Mouse (Mus musculus) WW6 (cell line): ENCODE measurements around the gene Cdca7.

Experiments
- DNase-seq: peaks from one replicate; pipeline ENCODE4 v3.0.0-alpha.2; 2013; ENCODE audit warnings: low read depth, low spot score

Cdca7 gene

DNA sequence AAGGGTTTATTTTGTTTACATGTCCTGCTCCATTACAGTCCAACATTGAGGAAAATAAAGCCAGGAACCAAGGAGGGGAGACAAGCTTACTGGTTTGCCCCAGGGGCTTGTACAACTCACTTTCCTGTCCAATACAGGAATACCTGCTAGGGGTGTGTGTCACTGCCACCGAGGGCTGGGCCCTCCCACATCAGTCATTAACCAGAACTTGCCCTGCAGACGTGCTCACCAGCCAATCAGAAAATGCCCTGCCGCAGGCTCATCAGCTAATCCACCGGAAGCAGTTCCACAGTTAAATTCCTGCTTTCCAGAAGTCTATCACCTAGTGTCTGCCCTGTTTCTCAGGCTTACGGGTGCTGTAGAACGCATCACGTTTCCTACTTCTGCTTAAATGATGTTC, 15.7 kb downstream of the Cdca7 start:
- DNase-seq, result no peak

DNA sequence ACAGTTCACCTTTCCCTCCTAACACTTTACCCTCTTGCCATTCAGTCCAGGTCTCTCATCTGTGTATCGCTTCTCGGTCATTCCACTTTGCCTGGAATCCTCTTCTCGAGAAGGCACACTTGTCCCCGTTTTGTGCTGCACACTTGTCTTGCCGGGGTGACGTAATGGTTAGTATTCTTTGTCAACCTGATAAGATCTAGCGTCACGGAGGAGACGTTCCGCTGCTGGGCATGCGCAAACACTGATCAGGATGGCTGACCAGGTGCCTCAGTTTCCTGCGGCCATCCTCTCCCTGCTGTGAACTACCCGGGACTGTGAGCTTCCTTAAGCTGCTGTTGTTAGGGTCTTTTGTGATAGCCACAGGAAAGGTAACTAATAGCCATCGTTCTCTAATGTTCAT, 17.1 kb downstream of the Cdca7 start:
- DNase-seq, result no peak

DNA sequence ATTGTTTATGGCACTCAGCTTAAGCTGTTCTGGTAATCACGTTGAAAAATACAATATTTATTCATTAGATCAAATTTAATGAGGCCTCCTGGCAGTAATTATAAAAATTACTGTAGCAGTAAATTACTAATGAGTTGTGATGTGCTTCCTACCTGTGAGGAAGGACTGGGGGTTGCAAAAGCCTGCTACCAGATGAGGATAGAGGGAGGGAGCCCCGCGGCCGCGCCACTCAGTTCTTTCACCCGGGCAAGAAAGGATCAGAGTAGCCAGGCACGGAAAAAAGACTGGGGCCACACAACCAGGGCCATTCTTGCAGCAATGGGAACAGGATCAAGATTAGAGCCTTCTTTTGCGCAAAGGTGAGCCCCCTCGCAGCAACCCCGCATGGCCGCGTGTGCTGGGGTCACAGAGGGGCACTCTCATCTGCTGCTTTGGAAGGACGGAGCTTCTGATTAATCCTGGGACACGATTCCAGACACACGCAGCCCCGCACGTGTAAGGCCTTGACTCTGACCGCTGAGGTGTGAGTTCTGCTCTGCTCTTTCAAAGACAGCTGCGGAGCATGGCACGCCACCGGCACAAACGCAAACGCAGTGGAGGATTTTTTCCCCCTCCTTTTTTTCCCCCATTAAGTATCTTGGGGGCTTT, 23.2 kb downstream of the Cdca7 start:
- DNase-seq, result no peak

DNA sequence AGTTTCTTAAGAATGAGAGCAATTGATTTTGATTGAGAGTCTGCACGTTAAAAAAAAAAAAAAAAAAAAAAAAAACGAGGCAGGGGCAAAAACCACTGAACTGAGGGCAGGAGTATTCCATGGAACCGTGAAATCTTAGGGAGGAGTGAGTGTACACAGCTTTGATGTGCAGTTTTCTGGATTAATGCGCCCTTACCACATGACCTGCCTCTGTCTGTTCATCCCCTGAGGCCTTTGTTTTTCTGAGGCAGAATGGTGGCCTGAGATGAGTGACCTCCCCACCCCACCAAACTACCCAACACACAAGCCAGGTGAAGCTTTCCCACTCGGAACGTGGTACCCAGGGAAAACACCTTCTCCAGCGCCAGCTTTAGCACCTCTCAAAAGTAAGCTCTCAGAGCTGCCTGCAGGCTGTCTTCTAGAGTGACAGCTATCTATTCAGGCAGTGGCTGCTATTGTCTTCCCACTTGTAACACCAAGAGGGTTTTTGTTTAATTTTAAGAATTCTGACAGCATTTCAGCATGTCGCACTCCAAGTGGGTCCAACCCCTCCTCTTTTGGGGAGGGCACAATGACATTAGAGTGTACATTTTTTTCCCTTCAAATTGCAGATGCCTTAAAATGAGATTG, 23.9 kb downstream of the Cdca7 start:
- DNase-seq, result no peak

DNA sequence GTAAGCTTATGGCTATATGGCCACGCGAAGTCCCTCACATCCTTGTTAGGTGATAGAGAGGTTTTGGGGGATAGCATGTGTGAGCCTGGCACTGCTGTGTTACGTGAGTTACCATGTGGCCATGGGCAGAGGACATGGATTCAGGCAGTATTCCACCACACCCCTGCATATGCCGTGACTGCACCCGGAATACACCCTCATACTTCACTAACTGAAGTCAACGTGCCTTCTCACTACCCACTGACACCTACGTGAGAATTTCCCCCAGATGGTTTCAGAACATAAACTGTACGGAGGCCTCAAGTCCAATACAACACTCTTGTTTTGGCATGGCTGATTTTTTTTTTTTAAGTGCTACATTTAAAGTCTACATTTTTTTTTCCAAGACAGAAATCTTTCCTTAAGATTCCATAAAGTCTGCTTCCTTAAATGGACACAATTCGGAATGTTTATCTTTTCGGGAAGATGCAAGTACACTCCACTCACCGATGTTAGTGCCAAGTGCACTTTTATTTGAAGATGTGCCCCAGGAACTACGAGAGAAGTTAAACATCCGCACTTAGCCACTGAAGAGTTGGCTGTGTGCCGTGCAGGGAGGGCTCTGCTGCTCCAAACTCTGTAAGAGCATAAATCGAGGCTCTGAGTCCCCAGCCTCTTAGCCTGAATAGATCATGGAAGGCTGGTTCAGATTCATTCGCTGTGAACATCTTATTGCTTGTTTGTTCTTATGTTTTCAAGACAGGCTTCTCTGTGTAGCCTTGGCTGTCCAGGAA, 26.3 kb downstream of the Cdca7 start:
- DNase-seq, result no peak

DNA sequence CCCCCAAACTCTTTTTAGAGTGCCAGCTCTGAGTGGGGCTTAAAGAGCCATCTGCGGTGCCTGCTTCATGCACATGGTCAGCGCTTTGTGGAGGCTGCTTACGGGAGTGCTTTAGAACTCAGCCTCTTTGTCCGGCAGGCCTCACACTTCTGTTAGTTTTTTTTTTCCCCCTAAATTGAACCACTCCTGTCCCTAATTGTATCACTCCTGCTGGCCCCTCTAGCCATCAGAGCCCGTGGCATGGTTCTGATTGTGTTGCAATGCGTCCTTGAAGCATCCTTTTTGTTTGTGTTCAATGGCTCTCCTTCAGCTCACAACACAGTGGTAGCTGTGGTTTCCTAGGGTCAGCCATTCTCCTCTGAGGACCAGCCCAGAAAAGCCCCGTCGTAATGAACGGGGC, 27.7 kb downstream of the Cdca7 start:
- no peak for DNase-seq

DNA sequence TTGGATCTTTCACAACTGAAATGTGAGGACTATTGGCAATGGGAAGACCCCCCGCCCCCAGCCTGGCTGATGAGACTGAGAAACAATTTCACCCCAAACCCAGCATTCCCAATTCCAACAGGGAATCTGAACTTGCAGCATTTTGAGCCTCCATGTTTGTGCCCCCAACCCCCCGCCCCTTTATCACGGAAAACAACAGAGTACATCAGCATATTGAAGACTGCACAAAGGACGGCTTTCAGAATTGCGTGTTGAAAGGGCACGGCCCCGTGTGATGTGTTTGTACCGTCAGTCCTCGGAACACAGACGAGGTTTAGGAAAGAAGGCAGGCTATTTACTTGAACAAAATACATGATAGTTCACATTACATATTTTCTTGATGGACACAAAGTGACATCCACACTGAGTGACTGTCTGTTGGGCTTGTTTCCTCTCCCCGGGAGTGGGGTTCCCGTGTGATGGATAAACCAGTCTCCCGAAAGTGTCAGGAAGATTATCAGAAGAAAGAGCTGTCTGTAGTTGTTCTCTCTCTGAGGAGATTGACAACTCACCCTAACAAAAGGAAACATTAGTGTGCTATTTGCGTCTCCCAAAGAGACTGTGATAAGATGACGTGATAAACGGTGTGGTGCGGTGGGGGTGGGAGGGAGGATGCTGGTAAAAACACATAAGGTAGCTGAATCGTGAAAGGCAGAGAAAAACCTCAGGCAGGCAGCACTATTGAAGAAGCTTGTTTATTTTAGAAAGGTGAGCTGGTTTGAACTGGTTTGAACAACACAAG, 32.1 kb downstream of the Cdca7 start:
- no peak for DNase-seq

DNA sequence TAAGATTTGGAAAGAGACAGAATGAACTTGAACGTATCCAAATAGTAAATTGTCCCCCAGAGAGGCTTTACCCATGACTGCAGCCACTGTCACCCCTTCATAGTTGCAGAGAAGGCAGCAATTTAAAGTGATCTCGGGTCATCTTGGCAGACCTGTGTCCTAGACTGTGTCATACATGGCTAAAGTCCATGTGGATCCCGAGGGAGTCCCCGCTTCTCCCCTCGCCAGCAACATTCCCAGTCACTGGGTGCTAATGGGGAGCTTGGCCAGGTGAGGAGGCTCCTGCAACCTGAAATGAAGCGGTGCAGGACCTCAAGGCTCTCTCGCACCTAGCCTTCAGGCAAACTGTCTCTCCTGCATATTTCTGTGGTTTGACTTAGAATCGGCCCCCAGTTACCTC, 32.9 kb downstream of the Cdca7 start:
- no peak for DNase-seq

DNA sequence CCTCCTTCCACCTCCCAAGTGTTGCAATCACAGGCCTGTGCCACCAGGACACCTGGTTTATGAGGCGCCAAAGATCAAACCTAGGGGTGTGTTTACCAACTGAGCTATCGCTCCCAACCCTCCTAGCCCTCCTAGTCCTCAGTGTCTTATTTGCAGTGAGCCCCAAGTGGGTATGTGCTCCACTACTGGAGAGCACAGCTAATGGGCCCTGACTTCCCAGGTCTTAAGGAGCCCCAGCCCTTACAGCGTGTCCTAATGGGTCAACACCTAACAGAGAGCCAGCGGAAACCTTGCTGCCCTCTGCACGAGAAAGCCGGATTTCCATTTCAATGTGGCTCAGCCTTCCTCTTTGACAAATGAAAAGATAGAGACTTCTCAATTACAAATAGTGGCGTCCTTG, 39.6 kb downstream of the Cdca7 start:
- DNase-seq, result no peak

DNA sequence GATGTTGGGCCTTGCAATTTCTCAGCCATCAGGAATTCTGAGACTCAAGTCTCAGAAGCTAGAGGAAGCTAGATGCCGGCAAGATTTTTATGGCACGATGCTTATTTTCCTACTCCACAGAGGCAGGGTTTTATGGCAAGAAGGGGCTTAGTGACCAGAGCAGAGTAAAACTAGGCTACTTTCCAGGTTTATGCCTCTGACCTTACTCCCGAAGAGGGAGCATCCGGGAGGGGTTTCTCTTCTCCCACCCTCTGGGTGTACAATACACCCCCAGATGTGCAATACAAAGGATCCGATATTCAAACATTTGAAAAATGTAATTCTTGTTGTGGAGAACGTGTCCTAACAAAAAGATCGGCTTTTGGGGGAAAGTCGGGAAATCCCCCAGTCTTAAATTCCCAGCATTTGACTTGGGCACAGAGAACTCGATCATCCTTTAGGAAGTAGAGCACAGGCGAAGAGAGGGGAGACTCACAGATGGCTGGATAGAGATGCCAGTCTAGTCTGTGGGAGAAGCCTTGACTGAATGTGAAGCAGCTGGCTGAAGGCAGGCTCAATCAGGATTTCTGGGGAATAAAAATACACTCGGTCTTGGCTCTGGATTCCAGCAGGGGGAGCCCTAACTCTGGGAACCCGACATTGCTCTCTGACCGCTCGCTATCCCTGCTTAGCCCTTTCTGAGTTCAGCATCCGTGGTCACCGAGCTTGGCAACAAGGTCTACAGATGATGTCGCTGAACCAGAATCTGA, 40.2 kb downstream of the Cdca7 start:
- no peak for DNase-seq

DNA sequence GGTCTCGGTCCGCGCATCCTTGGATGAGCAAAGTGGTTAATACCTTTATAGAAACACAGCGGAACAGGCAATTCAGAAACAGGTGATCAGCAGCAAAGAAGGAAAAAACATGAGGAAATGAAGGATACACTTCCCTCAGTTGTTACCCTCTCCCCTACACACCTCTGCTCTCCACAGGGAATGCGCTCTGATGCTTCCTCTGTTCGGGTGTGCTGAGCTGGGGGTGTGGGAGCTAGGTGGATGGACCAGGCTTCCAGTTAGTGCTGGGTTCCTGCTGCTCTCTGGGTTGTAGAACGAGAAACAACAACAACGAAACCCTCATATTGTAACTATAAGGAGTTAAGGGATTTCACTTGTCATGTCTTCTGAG, 40.7 kb downstream of the Cdca7 start:
- no peak for DNase-seq

DNA sequence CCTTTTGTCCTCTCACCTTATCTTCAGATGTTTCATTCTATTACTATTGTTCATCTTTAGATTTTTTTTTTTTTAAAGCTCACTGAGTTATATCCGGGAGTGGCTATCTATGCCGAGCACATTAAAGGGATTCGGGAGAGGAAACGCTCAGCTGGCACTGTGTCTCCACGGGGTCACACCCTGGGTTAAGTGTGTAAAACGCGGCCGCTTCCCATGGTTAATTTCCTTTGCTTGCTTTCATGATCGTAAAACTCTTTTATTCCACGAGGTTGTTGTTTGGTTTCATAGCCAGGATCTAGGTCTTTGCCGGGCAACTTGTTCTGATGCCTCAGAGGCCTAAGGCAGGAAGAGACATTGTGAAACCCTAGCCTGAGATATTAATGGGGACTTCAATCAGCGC, 48.1 kb downstream of the Cdca7 start:
- no peak for DNase-seq

DNA sequence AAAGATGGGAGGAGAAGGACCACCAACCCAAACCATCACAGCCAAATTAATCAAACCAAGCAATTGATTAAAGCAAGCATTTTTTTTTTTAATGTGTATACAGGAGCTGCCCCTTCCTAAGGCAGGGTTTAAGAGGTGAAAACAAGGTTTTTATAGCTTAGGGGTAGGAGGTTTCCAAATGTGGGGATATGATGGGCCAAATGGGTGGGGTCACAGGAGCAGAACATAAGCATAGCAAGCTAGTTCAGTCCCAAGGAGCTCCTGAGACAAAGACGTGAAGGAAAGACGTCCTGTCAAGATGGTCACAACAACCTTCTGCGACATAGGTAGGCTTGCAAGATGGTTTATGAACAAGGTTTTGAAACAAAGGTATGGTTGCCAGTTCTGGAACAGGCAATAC, 49.6 kb downstream of the Cdca7 start:
- no peak for DNase-seq

DNA sequence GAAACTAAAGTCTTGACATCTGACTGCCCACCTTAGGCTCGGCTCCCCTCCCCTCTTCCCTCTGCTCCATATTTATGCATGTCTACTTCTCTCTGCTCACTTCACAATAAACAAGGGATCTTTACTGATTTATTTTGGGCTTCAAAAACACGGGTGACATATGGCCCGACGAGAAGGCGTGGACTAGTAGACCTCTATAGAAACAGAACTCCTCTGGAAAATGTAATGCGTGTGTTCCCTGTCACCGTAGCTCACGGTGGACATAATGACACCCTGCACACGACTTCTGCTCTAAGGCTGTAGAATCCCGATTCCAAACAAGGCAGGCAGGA, 53.0 kb downstream of the Cdca7 start:
- DNase-seq, result no peak

DNA sequence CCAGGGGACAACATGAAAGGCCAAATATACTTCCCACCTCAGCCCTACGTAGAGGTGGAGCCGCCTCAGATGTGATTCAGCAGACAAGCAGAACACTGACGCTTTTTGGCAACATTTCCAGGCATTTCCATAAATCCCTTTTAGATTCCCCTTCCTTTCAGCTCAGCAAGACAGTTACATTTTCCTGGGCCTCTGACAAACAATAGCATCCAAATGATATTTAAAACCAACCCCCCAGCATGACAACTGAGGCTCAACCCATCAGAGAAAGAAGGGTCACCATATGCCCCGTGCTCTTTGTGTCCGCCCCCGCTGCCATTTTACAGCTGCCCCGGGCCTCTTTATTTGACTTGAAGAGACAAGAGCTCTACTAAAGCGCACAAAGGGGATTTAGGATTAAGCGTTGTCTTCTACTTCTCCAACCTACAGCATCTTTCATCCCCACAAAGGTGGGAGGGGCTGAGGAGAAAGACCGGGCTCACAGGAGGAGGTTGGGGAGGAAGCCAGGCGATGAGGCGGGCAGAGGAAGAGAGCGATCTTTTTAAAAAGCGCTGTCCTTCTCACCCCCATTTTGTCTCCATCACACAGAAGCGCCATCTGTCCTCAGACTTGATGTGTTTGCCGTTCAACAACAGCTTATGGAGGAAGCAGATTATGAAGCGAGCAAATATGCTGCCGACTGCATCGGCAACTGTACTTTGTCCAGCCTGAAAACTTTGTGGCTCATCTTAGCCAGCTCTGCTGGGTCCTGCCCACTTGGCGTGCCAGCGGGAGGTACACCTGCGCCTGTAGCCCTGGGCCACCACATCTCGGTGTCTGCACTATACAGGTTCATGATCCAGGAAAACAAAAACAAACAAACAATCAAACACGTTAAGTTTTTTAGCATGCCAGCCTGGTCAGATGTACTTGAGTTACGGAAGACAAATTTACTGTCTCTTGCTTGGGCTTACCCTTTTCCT, 53.7 kb downstream of the Cdca7 start:
- DNase-seq, result no peak

DNA sequence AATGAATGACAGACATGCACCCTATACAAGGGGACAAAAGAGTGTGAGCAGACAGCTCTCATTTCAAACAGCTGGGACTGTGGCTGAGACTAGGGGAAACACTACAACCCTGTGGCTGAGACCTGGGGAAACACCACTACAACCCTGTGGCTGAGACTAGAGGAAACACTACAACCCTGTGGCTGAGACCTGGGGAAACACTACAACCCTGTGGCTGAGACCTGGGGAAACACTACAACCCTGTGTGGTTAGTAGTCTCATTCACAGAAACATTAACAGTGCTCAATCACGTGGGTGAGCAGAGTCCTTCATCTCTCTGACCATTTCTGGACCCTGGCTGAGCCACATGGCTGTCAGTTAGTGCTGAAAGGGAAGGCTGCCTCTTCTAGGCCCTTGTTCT, 59.9 kb downstream of the Cdca7 start:
- DNase-seq, result no peak
